Mouse (Mus musculus): ENCODE data around the gene Mxi1.

- no peak for TF ChIP-seq TAL1 (IDR thresholded peaks at IDR 0.05; ENCODE audit: low read length)
- 0 out of 2 replicates have a peak, but pooled peaks have one; percentile 23 for TF ChIP-seq GATA1 (IDR thresholded peaks at IDR 0.05; ENCODE audit: low read length)
Observed at GRCm38 (mm10) chr19:53276902-53277707, 33.2 kb upstream of the Mxi1 start.

All from erythroblast, embryonic 14.5 days (primary cell).